Mouse (Mus musculus): ENCODE results near the gene Gm3625. TPM values are rescaled to one million over a fixed set of nuclear protein-coding genes. Genes with fewer than 3 reads are reported as not detected.
A peak's percentile ranks its signal among the peaks of the same experiment; 100 is the strongest.
"Not testable (repeated sequence)": the region's sequence is repeated elsewhere in the genome, so short reads cannot be mapped to it uniquely, and the experiment has no call there.

The Gm3625 gene
- polyA plus RNA-seq, 1 experiment: not detected

- WGBS: 84% methylated on average over 9 of the region's 9 CpGs
- no peak for DNase-seq
- H3K36me3 ChIP-seq (ENCODE audit: control insufficient read depth, insufficient read depth, low read length): no peaks in the 10 kb centered on the region
- H3K27ac ChIP-seq (ENCODE audit: insufficient read depth, low read depth, low read length): no peak overlapping the region
- no peak overlapping the region for H3K4me3 ChIP-seq (ENCODE audit: insufficient read depth, low read depth, low read length)
- H3K4me1 ChIP-seq (ENCODE audit: control insufficient read depth, insufficient read depth, low read length): peaks cover 7% of the 10 kb centered on the region; the same call in 1 of the 2 replicates
- TF ChIP-seq POLR2A (IDR thresholded peaks at IDR 0.05; ENCODE audit: low read depth, low read length): no peak
- TF ChIP-seq CTCF (conservative IDR thresholded peaks at IDR 0.05; ENCODE audit: insufficient read depth, insufficient read length, low read depth, low read length): no peak
- no peaks in the 10 kb centered on the region for H3K27me3 ChIP-seq (replicated peaks; ENCODE audit: control insufficient read depth, insufficient read depth, low read length)
These were observed 35.8 kb downstream of the Gm3625 start for GRCm38 (mm10) chr12:4556891-4557290.

- WGBS: 79% methylated on average over 6 of the region's 6 CpGs
- Histone ChIP-seq H3K27me3 (replicated peaks; ENCODE audit: control insufficient read depth, insufficient read depth, low read length) (no peaks in the 10 kb centered on the region), H3K27ac (ENCODE audit: insufficient read depth, low read depth, low read length) (no peak overlapping the region), H3K36me3 (ENCODE audit: control insufficient read depth, insufficient read depth, low read length) (no peaks in the 10 kb centered on the region), H3K4me3 (ENCODE audit: insufficient read depth, low read depth, low read length) (no peak overlapping the region), H3K4me1 (ENCODE audit: control insufficient read depth, insufficient read depth, low read length) (peaks cover 7% of the 10 kb centered on the region; the same call in 1 of the 2 replicates)
- no peak for DNase-seq
- TF ChIP-seq POLR2A (IDR thresholded peaks at IDR 0.05; ENCODE audit: low read depth, low read length) (no peak), CTCF (conservative IDR thresholded peaks at IDR 0.05; ENCODE audit: insufficient read depth, insufficient read length, low read depth, low read length) (no peak)
These were observed 37.3 kb downstream of the Gm3625 start for GRCm38 (mm10) chr12:4555451-4555850.

GRCm38 (mm10) chr12:4553704-4554103, 39.0 kb downstream of the Gm3625 start:
- WGBS: 80% methylated on average over 3 of the region's 3 CpGs
- DNase-seq; H3K27me3 ChIP-seq (replicated peaks; ENCODE audit: control insufficient read depth, insufficient read depth, low read length); H3K27ac ChIP-seq (ENCODE audit: insufficient read depth, low read depth, low read length); H3K4me3 ChIP-seq (ENCODE audit: insufficient read depth, low read depth, low read length); H3K4me1 ChIP-seq (ENCODE audit: control insufficient read depth, insufficient read depth, low read length); H3K36me3 ChIP-seq (ENCODE audit: control insufficient read depth, insufficient read depth, low read length): not testable (repeated sequence)

- WGBS: 12% methylated on average over 18 of the region's 18 CpGs
- no peaks in the 10 kb centered on the region for H3K27me3 ChIP-seq (replicated peaks; ENCODE audit: control insufficient read depth, insufficient read depth, low read length)
- H3K36me3 ChIP-seq (ENCODE audit: control insufficient read depth, insufficient read depth, low read length): no peaks in the 10 kb centered on the region
- no peak overlapping the region for H3K4me3 ChIP-seq (ENCODE audit: insufficient read depth, low read depth, low read length)
- peak; percentile 78 for DNase-seq
- no peaks in the 10 kb centered on the region for H3K4me1 ChIP-seq (ENCODE audit: control insufficient read depth, insufficient read depth, low read length)
- TF ChIP-seq POLR2A (IDR thresholded peaks at IDR 0.05; ENCODE audit: low read depth, low read length) (no peak), CTCF (conservative IDR thresholded peaks at IDR 0.05; ENCODE audit: insufficient read depth, insufficient read length, low read depth, low read length) (peak; percentile 88)
- H3K27ac ChIP-seq (ENCODE audit: insufficient read depth, low read depth, low read length): no peak overlapping the region
These were observed 44.4 kb downstream of the Gm3625 start for GRCm38 (mm10) chr12:4548053-4549013.

- 68% methylated on average over 14 of the region's 14 CpGs for WGBS
- Histone ChIP-seq H3K27me3 (replicated peaks; ENCODE audit: control insufficient read depth, insufficient read depth, low read length) (no peaks in the 10 kb centered on the region), H3K36me3 (ENCODE audit: control insufficient read depth, insufficient read depth, low read length) (no peaks in the 10 kb centered on the region), H3K4me1 (ENCODE audit: control insufficient read depth, insufficient read depth, low read length) (no peaks in the 10 kb centered on the region), H3K27ac (ENCODE audit: insufficient read depth, low read depth, low read length) (no peak overlapping the region), H3K4me3 (ENCODE audit: insufficient read depth, low read depth, low read length) (no peak overlapping the region)
- no peak for TF ChIP-seq POLR2A (IDR thresholded peaks at IDR 0.05; ENCODE audit: low read depth, low read length)
- TF ChIP-seq CTCF (conservative IDR thresholded peaks at IDR 0.05; ENCODE audit: insufficient read depth, insufficient read length, low read depth, low read length): no peak
- DNase-seq: no peak
These were observed 45.2 kb downstream of the Gm3625 start for GRCm38 (mm10) chr12:4547557-4547956.

- H3K27ac ChIP-seq (ENCODE audit: insufficient read depth, low read depth, low read length): no peak overlapping the region
- WGBS: 56% methylated on average over 5 of the region's 5 CpGs
- no peaks in the 10 kb centered on the region for H3K4me1 ChIP-seq (ENCODE audit: control insufficient read depth, insufficient read depth, low read length)
- no peaks in the 10 kb centered on the region for H3K27me3 ChIP-seq (replicated peaks; ENCODE audit: control insufficient read depth, insufficient read depth, low read length)
- no peaks in the 10 kb centered on the region for H3K36me3 ChIP-seq (ENCODE audit: control insufficient read depth, insufficient read depth, low read length)
- H3K4me3 ChIP-seq (ENCODE audit: insufficient read depth, low read depth, low read length): no peak overlapping the region
- no peak for DNase-seq
- no peak for TF ChIP-seq POLR2A (IDR thresholded peaks at IDR 0.05; ENCODE audit: low read depth, low read length)
- no peak for TF ChIP-seq CTCF (conservative IDR thresholded peaks at IDR 0.05; ENCODE audit: insufficient read depth, insufficient read length, low read depth, low read length)
These were observed 46.2 kb downstream of the Gm3625 start for GRCm38 (mm10) chr12:4546491-4546890.

- Histone ChIP-seq H3K4me3 (ENCODE audit: insufficient read depth, low read depth, low read length) (no peak overlapping the region), H3K4me1 (ENCODE audit: control insufficient read depth, insufficient read depth, low read length) (no peaks in the 10 kb centered on the region), H3K36me3 (ENCODE audit: control insufficient read depth, insufficient read depth, low read length) (no peaks in the 10 kb centered on the region), H3K27ac (ENCODE audit: insufficient read depth, low read depth, low read length) (no peak overlapping the region), H3K27me3 (replicated peaks; ENCODE audit: control insufficient read depth, insufficient read depth, low read length) (no peaks in the 10 kb centered on the region)
- no peak for TF ChIP-seq POLR2A (IDR thresholded peaks at IDR 0.05; ENCODE audit: low read depth, low read length)
- TF ChIP-seq CTCF (conservative IDR thresholded peaks at IDR 0.05; ENCODE audit: insufficient read depth, insufficient read length, low read depth, low read length): no peak
- no peak for DNase-seq
These were observed 47.3 kb downstream of the Gm3625 start for GRCm38 (mm10) chr12:4545425-4545824.

Measured in kidney, adult 2 months (tissue).